Mouse (Mus musculus) G1E (cell line): Measurements from ENCODE around the gene Churc1. TPM values are rescaled to one million over a fixed set of nuclear protein-coding genes. Genes with fewer than 3 reads are reported as not detected.
"Not testable (repeated sequence)": the region's sequence is repeated elsewhere in the genome, so short reads cannot be mapped to it uniquely, and the experiment has no call there.

Experiments
- ATAC-seq: 2 replicates; pipeline ENCODE4 v1.8.0; 2016; ENCODE audit warnings: mild to moderate bottlenecking; ENCODE audit not compliant: insufficient number of reproducible peaks, poor library complexity, low FRiP score, severe bottlenecking; ENCODE audit errors: extremely low read depth
- DNase-seq: peaks from one replicate; pipeline ENCODE4 v3.0.0; 2012; ENCODE audit warnings: low spot score
- H3K27me3 ChIP-seq: 2 replicates; pipeline ENCODE4 v1.6.1; 2012; ENCODE audit warnings: mild to moderate bottlenecking, low read length, inconsistent platforms; ENCODE audit not compliant: insufficient read depth
- H3K36me3 ChIP-seq: replicated peaks from 2 replicates; pipeline ENCODE3; 2012; ENCODE audit warnings: mild to moderate bottlenecking, inconsistent platforms
- H3K4me1 ChIP-seq: 2 replicates; pipeline ENCODE4 v1.6.1; 2012; ENCODE audit warnings: low read depth, low read length, inconsistent platforms, mixed read lengths; ENCODE audit not compliant: insufficient read depth
- H3K4me3 ChIP-seq: 2 replicates; pipeline ENCODE4 v1.5.1; 2012; ENCODE audit warnings: low read depth, mild to moderate bottlenecking, inconsistent platforms, low read length, moderate library complexity, mixed read lengths
- H3K9me3 ChIP-seq: replicated peaks from 2 replicates; pipeline ENCODE4 v1.6.1; 2012; ENCODE audit warnings: inconsistent platforms
- CTCF ChIP-seq: IDR thresholded peaks from 2 replicates; pipeline ENCODE4 v1.5.1; 2012; ENCODE audit warnings: low read depth, low read length, inconsistent platforms, mixed read lengths
- GATA1 ChIP-seq: IDR thresholded peaks from 2 replicates; pipeline ENCODE4 v1.6.1; 2012; ENCODE audit warnings: borderline replicate concordance, low read length, inconsistent platforms, mixed read lengths
- GATA2 ChIP-seq: IDR thresholded peaks from 2 replicates; pipeline ENCODE4 v1.6.1; 2012; ENCODE audit warnings: low read depth, low read length, inconsistent platforms, borderline replicate concordance
- POLR2AphosphoS5 ChIP-seq: IDR thresholded peaks from 2 replicates; pipeline ENCODE4 v1.6.1; 2012; ENCODE audit warnings: low read depth, low read length, inconsistent platforms; ENCODE audit not compliant: insufficient replicate concordance
- TAL1 ChIP-seq: conservative IDR thresholded peaks from 2 replicates; pipeline ENCODE4 v1.6.1; 2012; ENCODE audit warnings: low read depth, low read length, inconsistent platforms, mixed read lengths
- polyA plus RNA-seq: library from polyadenylated mRNA; stranded (reverse); fragments of >175 nt; gene quantifications from 2 replicates; pipeline ENCODE4 v1.2.3, GENCODE M21; 2012
- total RNA-seq, 2 experiments: library from RNA; stranded (forward) in 1 of 2; stranded (reverse) in 1 of 2; fragments of 200-1000 nt in 1 of 2; fragments of >200 nt in 1 of 2; fragmentation: Nextera tagmentation in 1 of 2; gene quantifications; 2 replicates each; pipeline ENCODE4 v1.2.3; 2014 to 2017

Churc1 gene
- total and polyA plus RNA-seq, 3 experiments, result 8.0 to 123 (median 46.1) TPM

DNA sequence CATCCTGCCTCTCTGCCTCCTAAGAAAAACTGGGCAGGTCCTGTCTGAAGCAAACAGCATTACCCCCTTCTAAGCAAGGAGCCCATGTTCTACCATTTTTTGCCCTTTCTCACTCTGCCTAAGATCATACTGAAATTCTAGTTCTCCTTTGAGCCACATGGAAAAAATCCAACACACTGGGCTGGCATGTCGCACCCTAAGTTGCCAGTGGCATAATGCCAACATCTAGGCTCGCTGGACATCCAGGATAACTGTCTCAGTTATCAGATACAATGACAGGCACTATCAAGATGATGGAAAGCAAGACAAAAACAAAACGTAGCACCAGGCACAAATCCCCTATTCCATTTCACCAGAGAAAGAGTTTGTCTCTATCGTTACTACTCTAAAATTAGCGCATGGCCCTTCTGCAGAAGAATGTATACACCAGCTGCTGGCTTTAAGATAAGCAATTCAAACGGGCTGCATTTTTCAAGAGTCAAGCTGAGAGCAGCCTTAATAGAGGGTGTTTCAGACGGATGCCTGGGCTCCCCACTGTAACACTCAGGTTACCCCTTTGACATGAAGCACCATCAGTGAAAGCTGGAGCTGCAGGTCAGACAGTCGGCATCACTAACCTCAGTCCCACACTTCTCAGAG, 25.2 kb downstream of the Churc1 start:
- no peak for ATAC-seq
- TF ChIP-seq GATA1, result no peak
- no peak for TF ChIP-seq GATA2
- TF ChIP-seq TAL1, result no peak
- TF ChIP-seq CTCF, result no peak
- no peak for TF ChIP-seq POLR2AphosphoS5
- Histone ChIP-seq H3K27me3 (peaks cover 61% of the 10 kb centered on the region), H3K4me1 (no peaks in the 10 kb centered on the region; the same call in 1 of the 2 replicates), H3K4me3 (no peak overlapping the region), H3K36me3 (no peaks in the 10 kb centered on the region), H3K9me3 (no peaks in the 10 kb centered on the region)
- DNase-seq, result no peak

DNA sequence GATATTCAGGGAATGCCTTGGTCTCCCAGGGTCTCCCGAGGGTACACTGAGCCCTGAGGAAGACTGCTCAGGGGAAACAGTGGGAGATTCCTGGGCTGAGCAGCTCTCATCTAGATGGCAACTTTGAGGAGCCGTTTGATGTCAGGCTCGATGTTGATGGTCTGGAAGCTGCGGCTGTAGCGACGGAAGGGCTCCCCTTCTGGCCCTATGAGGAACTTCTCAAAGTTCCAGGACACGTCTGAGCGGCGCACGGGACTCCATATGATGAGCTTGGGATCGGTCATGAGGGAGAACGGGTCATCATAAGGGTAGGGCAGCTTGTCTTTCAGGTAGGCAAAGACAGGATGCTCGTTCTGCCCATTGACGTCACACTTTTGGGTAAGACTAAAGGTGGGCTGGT, 27.2 kb downstream of the Churc1 start:
- H3K9me3 ChIP-seq, H3K4me1 ChIP-seq, ATAC-seq, DNase-seq, H3K36me3 ChIP-seq, H3K4me3 ChIP-seq: not testable (repeated sequence)
- peaks cover 79% of the 10 kb centered on the region for H3K27me3 ChIP-seq

GRCm38 (mm10) chr12:76795350-76795749, 30.0 kb downstream of the Churc1 start, which contains the start of gene Gpx2:
TSS of gene Gpx2 (minus strand) at chr12:76795554.
- H3K27me3 ChIP-seq, result peaks cover 92% of the 10 kb centered on the region
- H3K4me3 ChIP-seq, result no peak within 1 kb of the TSS
- H3K4me1 ChIP-seq, result peaks cover 16% of the 10 kb centered on the region
- ATAC-seq (no peak), DNase-seq (no peak)
- TF ChIP-seq GATA2, result no peak
- H3K36me3 ChIP-seq, result no peaks in the 10 kb centered on the region
- no peaks in the 10 kb centered on the region for H3K9me3 ChIP-seq

GRCm38 (mm10) chr12:76796938-76797539, 31.7 kb downstream of the Churc1 start:
- no peak for ATAC-seq
- Histone ChIP-seq H3K27me3 (peaks cover 92% of the 10 kb centered on the region), H3K4me1 (peaks cover 16% of the 10 kb centered on the region)

GRCm38 (mm10) chr12:76798008-76798720, 32.8 kb downstream of the Churc1 start:
- Histone ChIP-seq H3K9me3 (no peaks in the 10 kb centered on the region), H3K4me3 (no peak overlapping the region), H3K27me3 (peaks cover 92% of the 10 kb centered on the region), H3K4me1 (peaks cover 16% of the 10 kb centered on the region), H3K36me3 (no peaks in the 10 kb centered on the region)
- DNase-seq, result no peak
- TF ChIP-seq GATA1 (no peak), POLR2AphosphoS5 (no peak), TAL1 (no peak), GATA2 (no peak), CTCF (no peak)
- ATAC-seq, result no peak

More at GRCm38 (mm10) chr12:76796938-76797539, 31.7 kb downstream of the Churc1 start:
- Histone ChIP-seq H3K9me3 (no peaks in the 10 kb centered on the region), H3K36me3 (no peaks in the 10 kb centered on the region), H3K4me3 (no peak overlapping the region)
- no peak for DNase-seq
- TF ChIP-seq POLR2AphosphoS5 (no peak), CTCF (no peak), TAL1 (no peak), GATA1 (no peak), GATA2 (no peak)

GRCm38 (mm10) chr12:76803028-76803427, 37.7 kb downstream of the Churc1 start:
- Histone ChIP-seq H3K36me3 (no peaks in the 10 kb centered on the region), H3K4me1 (peaks cover 9% of the 10 kb centered on the region; the same call in 1 of the 2 replicates), H3K4me3 (no peak overlapping the region), H3K9me3 (no peaks in the 10 kb centered on the region), H3K27me3 (peaks cover 87% of the 10 kb centered on the region)
- no peak for TF ChIP-seq GATA1
- no peak for TF ChIP-seq POLR2AphosphoS5
- no peak for ATAC-seq
- no peak for DNase-seq
